Mouse (Mus musculus): ENCODE results near the gene Pycr1. TPM values are rescaled to one million over a fixed set of nuclear protein-coding genes. Genes with fewer than 3 reads are reported as not detected.
"Not testable (repeated sequence)": the region's sequence is repeated elsewhere in the genome, so short reads cannot be mapped to it uniquely, and the experiment has no call there.

Pycr1 gene
- polyA plus RNA-seq, 1 experiment from 2014 or later, result 22.4 TPM

DNA sequence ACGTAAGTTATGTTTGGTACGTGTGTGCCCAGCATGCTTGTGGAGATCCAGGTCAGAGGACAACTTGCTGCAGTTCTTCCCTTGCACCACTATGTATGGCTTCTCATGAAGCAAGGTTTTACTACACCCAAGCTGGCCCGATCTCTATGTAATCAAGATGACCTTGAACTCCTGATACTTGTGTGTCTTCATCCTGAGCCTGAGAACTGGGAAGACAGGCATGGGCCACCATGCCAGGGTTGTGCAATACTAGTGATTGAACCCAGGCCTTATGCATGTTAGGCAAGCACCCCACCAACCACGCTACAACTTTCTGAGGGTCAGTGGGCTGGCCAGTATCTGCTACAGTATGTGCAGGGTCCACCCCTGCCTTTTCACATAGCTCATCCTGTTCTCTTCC is 33.4 kb upstream of the Pycr1 start:
- Histone ChIP-seq H3K27ac (ENCODE audit: low read depth) (no peak overlapping the region), H3K9me3 (ENCODE audit: control insufficient read depth, low read length) (no peaks in the 10 kb centered on the region), H3K4me3 (ENCODE audit: low read depth, low read length) (no peak overlapping the region), H3K36me3 (ENCODE audit: control insufficient read depth, insufficient read depth, low read length) (peaks cover 51% of the 10 kb centered on the region), H3K4me2 (ENCODE audit: low read length) (no peak overlapping the region), H3K9ac (ENCODE audit: low read length) (no peak overlapping the region), H3K4me1 (replicated peaks; ENCODE audit: control insufficient read depth, insufficient read depth, low read length) (no peaks in the 10 kb centered on the region; the same call in 1 of the 2 replicates), H3K27me3 (replicated peaks; ENCODE audit: control insufficient read depth, insufficient read depth, low read length) (no peaks in the 10 kb centered on the region)
- no peak for ATAC-seq (replicated peaks; ENCODE audit: low FRiP score, low TSS enrichment, low read depth)
- 85% methylated on average over 4 of the region's 4 CpGs for WGBS
- no peak for DNase-seq (ENCODE audit: low spot score)

DNA sequence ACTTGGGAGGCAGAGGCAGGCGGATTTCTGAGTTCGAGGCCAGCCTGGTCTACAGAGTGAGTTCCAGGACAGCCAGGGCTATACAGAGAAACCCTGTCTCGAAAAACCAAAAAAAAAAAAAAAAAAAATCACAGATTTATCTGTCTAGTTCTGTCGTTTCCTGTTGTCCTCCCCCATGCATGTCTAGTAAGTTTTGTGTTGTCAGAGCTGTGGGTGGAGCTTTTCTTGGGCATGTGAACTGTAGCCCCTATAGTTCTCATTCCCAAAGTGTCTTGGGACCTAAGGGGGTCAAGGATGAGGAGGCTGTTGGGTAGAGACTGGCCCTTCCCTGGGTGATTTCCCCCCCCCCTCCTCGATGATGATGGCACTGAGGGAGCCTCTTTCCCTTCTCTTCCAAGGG is 32.3 kb upstream of the Pycr1 start:
- not testable (repeated sequence) for H3K4me2 ChIP-seq (ENCODE audit: low read length); H3K27me3 ChIP-seq (replicated peaks; ENCODE audit: control insufficient read depth, insufficient read depth, low read length); H3K9me3 ChIP-seq (ENCODE audit: control insufficient read depth, low read length); ATAC-seq (replicated peaks; ENCODE audit: low FRiP score, low TSS enrichment, low read depth); H3K4me3 ChIP-seq (ENCODE audit: low read depth, low read length); DNase-seq (ENCODE audit: low spot score); H3K4me1 ChIP-seq (replicated peaks; ENCODE audit: control insufficient read depth, insufficient read depth, low read length); H3K9ac ChIP-seq (ENCODE audit: low read length); H3K27ac ChIP-seq (ENCODE audit: low read depth)
- 82% methylated on average over 4 of the region's 5 CpGs for WGBS
- H3K36me3 ChIP-seq (ENCODE audit: control insufficient read depth, insufficient read depth, low read length), result peaks cover 45% of the 10 kb centered on the region

DNA sequence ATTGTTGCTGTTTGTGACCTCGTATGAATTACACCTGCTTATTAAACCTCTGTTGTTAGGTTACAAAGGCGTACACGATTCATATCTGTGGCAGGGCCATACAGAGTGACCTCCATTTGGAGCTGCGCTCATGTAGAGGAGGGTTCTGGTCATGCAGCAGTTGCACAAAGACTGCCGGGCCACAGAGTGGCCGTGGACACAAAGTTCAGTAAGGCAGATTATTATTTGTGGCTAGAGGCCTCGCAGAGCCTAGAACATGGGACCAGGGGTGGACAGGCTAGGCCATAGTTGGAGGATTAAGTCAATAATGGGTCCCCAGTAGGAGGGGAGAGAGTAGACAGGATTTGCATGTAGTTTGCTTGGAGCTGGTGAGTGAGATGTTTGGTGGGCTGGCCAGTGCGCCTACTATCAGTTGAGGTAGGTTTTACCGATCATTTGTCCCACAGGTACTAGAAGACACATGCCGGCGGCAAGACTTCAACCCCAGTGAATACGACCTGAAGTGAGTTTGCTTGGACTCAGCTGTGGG is 30.1 kb upstream of the Pycr1 start:
- ATAC-seq (replicated peaks; ENCODE audit: low FRiP score, low TSS enrichment, low read depth), result peak; percentile 10; the same call in 1 of the 2 replicates
- no peak for DNase-seq (ENCODE audit: low spot score)
- WGBS, result 36% methylated on average over 12 of the region's 12 CpGs

DNA sequence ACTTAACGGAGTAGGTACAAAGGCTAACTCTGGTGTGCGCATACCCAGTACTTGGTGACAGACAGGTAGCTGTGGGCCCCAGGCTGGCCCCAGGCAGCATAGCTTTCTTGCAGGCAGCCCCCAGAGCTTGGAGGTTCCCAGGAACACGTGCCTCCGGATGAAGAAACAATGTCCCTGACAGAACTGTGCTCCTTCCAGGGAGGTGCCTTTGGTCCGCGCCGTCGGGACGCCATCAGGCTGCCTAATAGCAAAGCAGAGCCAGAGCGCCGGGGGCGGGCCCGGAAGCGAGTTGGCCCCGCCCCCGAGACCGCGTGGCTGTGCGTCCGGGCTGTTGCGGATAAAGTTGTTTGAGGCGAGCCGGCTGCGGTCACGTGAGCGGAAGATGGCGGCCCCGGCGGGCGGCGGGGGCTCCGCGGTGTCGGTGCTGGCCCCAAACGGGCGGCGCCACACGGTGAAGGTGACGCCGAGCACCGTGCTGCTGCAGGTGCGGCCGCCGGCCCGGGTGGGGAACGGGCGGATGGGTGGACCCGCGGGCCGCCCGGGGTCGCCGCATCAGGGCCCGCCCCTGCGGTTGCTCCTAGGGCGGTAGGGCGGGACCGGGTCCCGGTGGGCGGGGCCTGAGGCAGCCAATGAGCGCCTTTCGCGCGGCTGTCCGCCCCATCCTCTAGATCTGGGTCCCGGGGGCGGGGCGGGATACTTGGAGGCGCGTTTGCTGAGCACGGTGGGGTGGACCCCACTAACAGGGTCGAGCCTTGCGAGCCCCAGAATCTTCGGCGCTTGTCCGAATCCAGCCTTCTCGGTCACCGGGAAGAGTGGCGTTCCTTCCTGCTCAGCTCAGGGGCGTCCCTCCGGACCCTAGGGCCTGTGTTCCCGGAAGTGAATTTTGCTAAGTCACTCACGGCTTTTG is 29.4 kb upstream of the Pycr1 start, which contains the start of gene Aspscr1:
Gene Aspscr1, plus strand, starts transcription at position 287 of the 907 bp plus-strand sequence.
- ATAC-seq (replicated peaks; ENCODE audit: low FRiP score, low TSS enrichment, low read depth), result peak; percentile 98
- peak within 1 kb of the TSS; percentile 66 for H3K4me3 ChIP-seq (ENCODE audit: low read depth, low read length)
- WGBS, result under 1% methylated on average over 78 of the region's 83 CpGs
- H3K9ac ChIP-seq (ENCODE audit: low read length), result peak within 1 kb of the TSS; percentile 72
- no peaks in the 10 kb centered on the region for H3K9me3 ChIP-seq (ENCODE audit: control insufficient read depth, low read length)
- peak within 1 kb of the TSS; percentile 56 for H3K4me2 ChIP-seq (ENCODE audit: low read length)
- no peaks in the 10 kb centered on the region; the same call in 1 of the 2 replicates for H3K4me1 ChIP-seq (replicated peaks; ENCODE audit: control insufficient read depth, insufficient read depth, low read length)
- DNase-seq (ENCODE audit: low spot score), result peak; percentile 95
- H3K27ac ChIP-seq (ENCODE audit: low read depth), result peak within 1 kb of the TSS; percentile 84
- H3K36me3 ChIP-seq (ENCODE audit: control insufficient read depth, insufficient read depth, low read length), result 0 out of 2 replicates have a peak, but pooled peaks cover 20% of the 10 kb centered on the region
- no peaks in the 10 kb centered on the region for H3K27me3 ChIP-seq (replicated peaks; ENCODE audit: control insufficient read depth, insufficient read depth, low read length)

More for the DNA sequence above, 30.1 kb upstream of the Pycr1 start:
- H3K9ac ChIP-seq (ENCODE audit: low read length), result peak overlapping the region; percentile 72
- peaks cover 26% of the 10 kb centered on the region for H3K36me3 ChIP-seq (ENCODE audit: control insufficient read depth, insufficient read depth, low read length)
- no peaks in the 10 kb centered on the region for H3K27me3 ChIP-seq (replicated peaks; ENCODE audit: control insufficient read depth, insufficient read depth, low read length)
- no peaks in the 10 kb centered on the region; the same call in 1 of the 2 replicates for H3K4me1 ChIP-seq (replicated peaks; ENCODE audit: control insufficient read depth, insufficient read depth, low read length)
- peak overlapping the region; percentile 84 for H3K27ac ChIP-seq (ENCODE audit: low read depth)
- H3K4me3 ChIP-seq (ENCODE audit: low read depth, low read length), result peak overlapping the region; percentile 66
- H3K9me3 ChIP-seq (ENCODE audit: control insufficient read depth, low read length), result no peaks in the 10 kb centered on the region
- peak overlapping the region; percentile 56 for H3K4me2 ChIP-seq (ENCODE audit: low read length)

DNA sequence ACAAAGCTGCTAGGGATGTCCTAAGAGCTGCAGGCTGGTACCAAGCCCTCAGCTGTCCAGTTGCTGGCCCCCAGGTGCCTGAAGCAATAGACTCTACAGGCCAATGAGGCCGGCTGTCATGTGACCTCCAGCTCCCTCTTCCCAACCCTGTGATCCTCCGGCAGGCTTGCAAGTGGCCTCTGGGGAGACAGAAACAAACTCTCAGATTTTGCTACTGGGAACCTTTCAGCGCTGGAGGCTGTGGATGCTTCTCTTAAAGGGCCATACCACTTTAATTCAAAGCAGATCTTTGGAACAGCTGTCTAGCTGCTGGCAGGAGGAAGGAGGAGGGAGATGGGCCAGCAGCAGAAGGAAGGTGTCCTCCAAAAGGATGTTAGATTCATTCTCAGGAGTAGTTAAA is 23.0 kb upstream of the Pycr1 start:
- WGBS, result 4% methylated on average over 3 of the region's 3 CpGs
- Histone ChIP-seq H3K27me3 (replicated peaks; ENCODE audit: control insufficient read depth, insufficient read depth, low read length) (peaks cover 20% of the 10 kb centered on the region), H3K9me3 (ENCODE audit: control insufficient read depth, low read length) (no peaks in the 10 kb centered on the region), H3K4me3 (ENCODE audit: low read depth, low read length) (no peak overlapping the region), H3K9ac (ENCODE audit: low read length) (no peak overlapping the region), H3K4me2 (ENCODE audit: low read length) (no peak overlapping the region), H3K4me1 (replicated peaks; ENCODE audit: control insufficient read depth, insufficient read depth, low read length) (no peaks in the 10 kb centered on the region), H3K27ac (ENCODE audit: low read depth) (no peak overlapping the region), H3K36me3 (ENCODE audit: control insufficient read depth, insufficient read depth, low read length) (no peaks in the 10 kb centered on the region)
- DNase-seq (ENCODE audit: low spot score) (no peak), ATAC-seq (replicated peaks; ENCODE audit: low FRiP score, low TSS enrichment, low read depth) (no peak)

DNA sequence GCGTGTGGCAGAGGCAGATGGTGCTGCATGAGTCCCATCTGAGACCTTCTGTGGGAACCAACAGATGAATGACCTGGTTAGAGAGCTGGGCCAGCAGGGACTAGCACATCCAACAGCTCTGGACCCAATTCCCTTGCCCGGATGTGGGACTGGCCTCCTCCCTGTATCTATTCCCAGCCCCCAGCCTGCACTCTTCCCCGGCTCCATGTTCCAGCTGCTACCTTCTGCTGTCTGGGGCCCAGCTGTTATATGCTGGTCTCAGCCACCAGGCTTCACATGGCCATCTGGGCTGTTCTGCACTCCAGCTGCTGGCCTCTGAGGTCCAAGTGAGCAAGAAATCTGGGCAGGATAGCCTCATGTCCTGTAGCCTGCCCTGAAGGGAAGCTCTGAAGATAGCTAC is 21.8 kb upstream of the Pycr1 start:
- Histone ChIP-seq H3K27ac (ENCODE audit: low read depth) (no peak overlapping the region), H3K4me1 (replicated peaks; ENCODE audit: control insufficient read depth, insufficient read depth, low read length) (peaks cover 7% of the 10 kb centered on the region), H3K9me3 (ENCODE audit: control insufficient read depth, low read length) (no peaks in the 10 kb centered on the region), H3K4me2 (ENCODE audit: low read length) (no peak overlapping the region), H3K4me3 (ENCODE audit: low read depth, low read length) (no peak overlapping the region), H3K9ac (ENCODE audit: low read length) (no peak overlapping the region), H3K27me3 (replicated peaks; ENCODE audit: control insufficient read depth, insufficient read depth, low read length) (peaks cover 32% of the 10 kb centered on the region), H3K36me3 (ENCODE audit: control insufficient read depth, insufficient read depth, low read length) (no peaks in the 10 kb centered on the region)
- DNase-seq (ENCODE audit: low spot score) (no peak), ATAC-seq (replicated peaks; ENCODE audit: low FRiP score, low TSS enrichment, low read depth) (no peak)
- WGBS, result 64% methylated on average over 3 of the region's 3 CpGs

DNA sequence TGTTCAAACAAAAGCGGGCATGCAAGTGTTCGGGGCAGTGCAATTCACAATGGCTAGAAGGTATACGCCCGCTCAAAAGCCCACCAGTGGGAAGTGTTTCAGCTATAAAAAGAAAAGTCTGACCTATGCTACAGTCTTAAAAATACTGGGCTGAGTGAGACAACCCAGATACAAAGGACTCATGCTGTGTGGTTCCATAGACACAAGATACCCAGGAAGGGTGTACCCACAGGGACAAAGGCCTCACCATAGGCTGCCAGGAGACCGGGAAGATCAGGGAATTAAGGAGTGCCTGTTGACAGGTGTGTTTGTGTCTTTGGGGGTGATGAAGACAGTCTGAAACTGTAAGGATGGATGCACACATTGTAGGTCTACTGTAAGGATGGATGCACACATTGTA is 20.1 kb upstream of the Pycr1 start:
- Histone ChIP-seq H3K9ac (ENCODE audit: low read length) (no peak overlapping the region), H3K27ac (ENCODE audit: low read depth) (no peak overlapping the region), H3K9me3 (ENCODE audit: control insufficient read depth, low read length) (no peaks in the 10 kb centered on the region), H3K4me1 (replicated peaks; ENCODE audit: control insufficient read depth, insufficient read depth, low read length) (peaks cover 9% of the 10 kb centered on the region), H3K27me3 (replicated peaks; ENCODE audit: control insufficient read depth, insufficient read depth, low read length) (peaks cover 49% of the 10 kb centered on the region), H3K4me3 (ENCODE audit: low read depth, low read length) (no peak overlapping the region), H3K4me2 (ENCODE audit: low read length) (no peak overlapping the region), H3K36me3 (ENCODE audit: control insufficient read depth, insufficient read depth, low read length) (no peaks in the 10 kb centered on the region)
- 89% methylated on average over 5 of the region's 5 CpGs for WGBS
- no peak for DNase-seq (ENCODE audit: low spot score)
- no peak for ATAC-seq (replicated peaks; ENCODE audit: low FRiP score, low TSS enrichment, low read depth)

DNA sequence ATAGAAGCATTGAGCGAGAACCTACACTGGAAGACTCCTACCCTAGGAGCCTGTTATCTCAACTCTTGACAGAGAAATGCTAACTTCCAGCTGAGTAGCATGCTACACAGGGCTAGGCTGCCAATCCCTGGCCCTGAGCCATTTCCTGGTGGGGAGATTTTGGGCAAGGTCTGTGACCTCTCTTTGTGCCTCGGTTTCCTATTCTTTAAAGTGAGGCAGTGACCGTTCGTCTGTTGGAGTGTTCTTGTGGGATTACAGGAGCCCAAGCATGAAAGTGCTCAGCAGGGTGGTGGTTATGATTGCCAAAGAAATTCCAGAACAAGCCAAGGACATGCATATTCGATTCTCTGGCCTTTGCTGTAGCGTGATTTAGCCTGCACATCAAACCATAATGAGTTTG is 19.2 kb upstream of the Pycr1 start:
- no peak overlapping the region for H3K4me2 ChIP-seq (ENCODE audit: low read length)
- no peaks in the 10 kb centered on the region for H3K9me3 ChIP-seq (ENCODE audit: control insufficient read depth, low read length)
- 67% methylated on average over 6 of the region's 6 CpGs for WGBS
- H3K4me3 ChIP-seq (ENCODE audit: low read depth, low read length), result no peak overlapping the region
- peaks cover 9% of the 10 kb centered on the region for H3K4me1 ChIP-seq (replicated peaks; ENCODE audit: control insufficient read depth, insufficient read depth, low read length)
- ATAC-seq (replicated peaks; ENCODE audit: low FRiP score, low TSS enrichment, low read depth) (no peak), DNase-seq (ENCODE audit: low spot score) (no peak)
- no peak overlapping the region for H3K9ac ChIP-seq (ENCODE audit: low read length)
- H3K27me3 ChIP-seq (replicated peaks; ENCODE audit: control insufficient read depth, insufficient read depth, low read length), result peaks cover 58% of the 10 kb centered on the region
- H3K27ac ChIP-seq (ENCODE audit: low read depth), result no peak overlapping the region
- no peaks in the 10 kb centered on the region for H3K36me3 ChIP-seq (ENCODE audit: control insufficient read depth, insufficient read depth, low read length)
